30 mouse cellular contexts compared by ENCODE assay signal in genomic region chr14:23989696-23990095, GRCm38 (mm10). TPM values are rescaled to one million over a fixed set of nuclear protein-coding genes. Genes with fewer than 3 reads are reported as not detected.
DNase-seq lines count a peak whose midpoint lies in the region; ATAC-seq and TF ChIP-seq lines count a peak whose summit lies in the region.
"Had no signal": no experiment of that assay in that cellular context is flagged by ENCODE, and none has a peak within 500 bp of the region (broad histone marks: within the 10 kb centered on the region; RNA-seq: fewer than 3 reads in every experiment).

No protein-coding gene starts in this region.

- no peak overlapping the region for H3K9ac ChIP-seq in kidney, postnatal 0 days (ENCODE audit: low read depth, low read length)
- no peak overlapping the region for H3K9ac ChIP-seq in liver, embryonic 12.5 days
- H3K9ac ChIP-seq: embryonic facial prominence, embryonic 12.5 days; heart, embryonic 13.5 days; intestine, embryonic 15.5 days; limb, embryonic 15.5 days; liver, embryonic 14.5 days; neural tube, embryonic 15.5 days had no signal

- no peak overlapping the region for H3K4me3 ChIP-seq in gastrocnemius, adult 2 months
- no peak overlapping the region for H3K4me3 ChIP-seq in kidney, postnatal 0 days (replicated peaks; ENCODE audit: low read depth, low read length)
- no peak overlapping the region for H3K4me3 ChIP-seq in olfactory bulb, adult 2 months (ENCODE audit: insufficient read depth, low read depth, low read length)
- H3K4me3 ChIP-seq in liver, embryonic 12.5 days: no peak overlapping the region
- H3K4me3 ChIP-seq: embryonic facial prominence, embryonic 12.5 days; heart, embryonic 13.5 days; hindbrain, embryonic 10.5 days; intestine, embryonic 15.5 days; limb, embryonic 10.5 days; limb, embryonic 15.5 days; neural tube, embryonic 15.5 days had no signal

- no peaks in the 10 kb centered on the region for H3K36me3 ChIP-seq in kidney, postnatal 0 days (ENCODE audit: insufficient read depth, low read length)
- H3K36me3 ChIP-seq in liver, embryonic 12.5 days: no peaks in the 10 kb centered on the region
- H3K36me3 ChIP-seq: embryonic facial prominence, embryonic 12.5 days; G1E; heart, embryonic 13.5 days; hindbrain, embryonic 10.5 days; intestine, embryonic 15.5 days; limb, embryonic 10.5 days; limb, embryonic 15.5 days; neural tube, embryonic 15.5 days had no signal

- H3K27me3 ChIP-seq in kidney, postnatal 0 days (ENCODE audit: insufficient read depth, low read length): no peaks in the 10 kb centered on the region
- 0 out of 2 replicates have a peak, but pooled peaks cover 1% of the 10 kb centered on the region for H3K27me3 ChIP-seq in liver, embryonic 12.5 days (replicated peaks)
- H3K27me3 ChIP-seq: embryonic facial prominence, embryonic 12.5 days; intestine, embryonic 15.5 days; limb, embryonic 15.5 days; neural tube, embryonic 15.5 days had no signal

- no peaks in the 10 kb centered on the region for H3K4me1 ChIP-seq in kidney, postnatal 0 days (replicated peaks; ENCODE audit: insufficient read depth, low read length)
- peaks cover 20% of the 10 kb centered on the region for H3K4me1 ChIP-seq in olfactory bulb, adult 2 months (ENCODE audit: control insufficient read depth, insufficient read depth, low read length)
- no peaks in the 10 kb centered on the region for H3K4me1 ChIP-seq in liver, embryonic 12.5 days
- H3K4me1 ChIP-seq: embryonic facial prominence, embryonic 12.5 days; heart, embryonic 13.5 days; hindbrain, embryonic 10.5 days; intestine, embryonic 15.5 days; limb, embryonic 10.5 days; limb, embryonic 15.5 days had no signal

- 50% methylated on average over 11 of the region's 11 CpGs for WGBS in kidney, postnatal 0 days
- WGBS in olfactory bulb, adult 2 months: 61% methylated on average over 11 of the region's 11 CpGs
- 66% methylated on average over 11 of the region's 11 CpGs for WGBS in liver, embryonic 12.5 days (ENCODE audit: insufficient replicate concordance)

- TF ChIP-seq POLR2A in olfactory bulb, adult 2 months (IDR thresholded peaks at IDR 0.05; ENCODE audit: insufficient read depth, low read depth, low read length): no peak

- DNase-seq in gastrocnemius, adult 2 months: no peak
- DNase-seq in gastrocnemius, postnatal 25 days: no peak
- DNase-seq in kidney, adult 8-10 months: peak; percentile 59 to 72
- no peak for DNase-seq in kidney, postnatal 10 days
- peak; percentile 12 for DNase-seq in kidney, postnatal 0 days (ENCODE audit: low spot score)
- DNase-seq: adrenal gland, adult 8-10 months; cerebellum, adult 2 months; cerebellum, postnatal 14 days; heart, postnatal 10 days; lung, adult 2 months; lung, postnatal 10 days; right cerebral cortex, adult 18-20 months; spleen, adult 18-20 months; thymus, adult 18-20 months; thymus, postnatal 25 days had no signal

- H3K9me3 ChIP-seq in kidney, postnatal 0 days (replicated peaks; ENCODE audit: low read length): no peaks in the 10 kb centered on the region
- H3K9me3 ChIP-seq in liver, embryonic 12.5 days (replicated peaks): no peaks in the 10 kb centered on the region
- H3K9me3 ChIP-seq: embryonic facial prominence, embryonic 12.5 days; G1E; heart, embryonic 13.5 days; hindbrain, embryonic 10.5 days; intestine, embryonic 15.5 days; limb, embryonic 10.5 days; limb, embryonic 15.5 days; neural tube, embryonic 15.5 days had no signal

- TF ChIP-seq CTCF in gastrocnemius, adult 2 months (IDR thresholded peaks at IDR 0.05): no peak
- no peak for TF ChIP-seq CTCF in kidney, postnatal 0 days (IDR thresholded peaks at IDR 0.05; ENCODE audit: low read depth)
- TF ChIP-seq CTCF in olfactory bulb, adult 2 months (IDR thresholded peaks at IDR 0.05; ENCODE audit: insufficient read depth, low read depth, low read length): no peak

- intact Hi-C loops in gastrocnemius, adult 2 months (cut with DNase I): no loop called here

- H3K4me2 ChIP-seq in kidney, postnatal 0 days (ENCODE audit: low read length): no peak overlapping the region
- no peak overlapping the region for H3K4me2 ChIP-seq in liver, embryonic 12.5 days
- H3K4me2 ChIP-seq: embryonic facial prominence, embryonic 12.5 days; heart, embryonic 13.5 days; intestine, embryonic 15.5 days; limb, embryonic 15.5 days; neural tube, embryonic 15.5 days had no signal

- H3K27ac ChIP-seq in gastrocnemius, adult 2 months: peak overlapping the region; percentile 69
- H3K27ac ChIP-seq in kidney, postnatal 0 days: no peak overlapping the region
- H3K27ac ChIP-seq in olfactory bulb, adult 2 months (ENCODE audit: insufficient read depth, low read depth, low read length): peak overlapping the region; percentile 58; the same call in 1 of the 2 replicates
- H3K27ac ChIP-seq in liver, embryonic 12.5 days: no peak overlapping the region
- H3K27ac ChIP-seq: embryonic facial prominence, embryonic 12.5 days; heart, embryonic 13.5 days; hindbrain, embryonic 10.5 days; hindbrain, postnatal 0 days; intestine, embryonic 15.5 days; limb, embryonic 10.5 days; limb, embryonic 15.5 days; liver, embryonic 14.5 days; macrophage had no signal

- ATAC-seq in kidney, postnatal 0 days (replicated peaks; ENCODE audit: low FRiP score, low read depth): no peak
- ATAC-seq in liver, embryonic 12.5 days: no peak
- ATAC-seq: forebrain, embryonic 16.5 days; hindbrain, postnatal 0 days; intestine, embryonic 15.5 days had no signal

RNA-seq across cellular contexts. Expression of gene Kcnma1, which starts 24.6 kb away (rescaled TPM):
- 10 to 100 TPM; 52.6 to 80.4 TPM for total RNA-seq in gastrocnemius, adult 2 months (2021)
- 10 to 100 TPM; 32.4 to 53.7 TPM for total RNA-seq in gastrocnemius, postnatal 25 days (2021)
- polyA plus RNA-seq in kidney, postnatal 0 days (2015; fragmentation: Nextera tagmentation; extraction: Ambion mirVana): 2.1 and 2.6 TPM in 2 replicates
- polyA plus RNA-seq in olfactory bulb, adult 2 months (2012; ENCODE audit: insufficient read depth, insufficient read length, low replicate concordance, missing spikeins): 75.1 and 317 TPM in 2 replicates
- not detected in 2 replicates for polyA plus RNA-seq in liver, embryonic 12.5 days (2016; fragmentation: Nextera tagmentation; extraction: Ambion mirVana)
- total RNA-seq: megakaryocyte-erythroid progenitor cell, adult 5-6 weeks had no signal
- polyA plus RNA-seq: G1E, macrophage had no signal

Comparison
In these comparisons a context has a peak if more than half of its experiments do, and no peak if none do; other contexts are left out.
1. DNase-seq: peak in kidney, adult 8-10 months (2 of 2) and kidney, postnatal 0 days (single experiment); none in gastrocnemius, adult 2 months (single experiment), gastrocnemius, postnatal 25 days (single experiment) and kidney, postnatal 10 days (single experiment).
2. H3K27ac ChIP-seq: peak in gastrocnemius, adult 2 months (single experiment) and olfactory bulb, adult 2 months (single experiment); none in kidney, postnatal 0 days (single experiment) and liver, embryonic 12.5 days (single experiment).
3. RNA of gene Kcnma1, which starts 24.6 kb away (polyA plus RNA-seq): 75.1 to 317 TPM in olfactory bulb, adult 2 months; 2.1 to 2.6 TPM in kidney, postnatal 0 days and not detected in liver, embryonic 12.5 days; every median in the first group is over 10 times any median in the second.